Mouse (Mus musculus): ENCODE results near the gene Tshb. TPM values are rescaled to one million over a fixed set of nuclear protein-coding genes. Genes with fewer than 3 reads are reported as not detected.

Gene Tshb
- polyA plus RNA-seq, 1 experiment from 2014 or later = 0.58 TPM

DNA sequence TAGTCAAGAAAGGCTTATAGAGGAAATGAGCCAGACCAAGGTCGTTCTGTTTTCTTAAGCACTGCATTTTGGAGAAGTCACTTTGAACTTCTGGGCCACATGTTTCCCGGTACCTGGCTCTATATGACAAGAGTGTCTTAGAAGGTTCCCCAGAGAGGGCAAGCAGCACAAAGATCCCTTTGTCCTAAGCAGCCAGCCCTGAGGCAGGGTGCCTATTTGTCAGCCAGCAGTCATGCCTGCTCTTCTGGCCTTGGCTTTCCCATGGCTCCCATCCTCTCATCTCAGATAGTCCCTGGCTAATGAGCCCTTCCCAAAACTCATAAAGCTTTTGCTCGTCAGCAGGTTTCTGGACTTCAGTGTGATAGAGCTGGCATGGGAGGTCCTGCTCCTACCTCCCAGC is 22.3 kb downstream of the Tshb start:
- no peaks in the 10 kb centered on the region for H3K9me3 ChIP-seq (ENCODE audit: low read depth, low read length)
- no peak overlapping the region for H3K4me2 ChIP-seq
- no peak overlapping the region for H3K27ac ChIP-seq (ENCODE audit: low read depth)
- DNase-seq = no peak
- WGBS = 60% methylated on average over 3 of the region's 3 CpGs
- 0 out of 2 replicates have a peak, but pooled peaks cover 9% of the 10 kb centered on the region for H3K36me3 ChIP-seq (ENCODE audit: insufficient read depth)
- no peaks in the 10 kb centered on the region for H3K27me3 ChIP-seq (ENCODE audit: insufficient read depth, low read length)
- no peak for TF ChIP-seq CTCF (IDR thresholded peaks at IDR 0.05; ENCODE audit: low read depth)
- no peak overlapping the region for H3K4me3 ChIP-seq (ENCODE audit: low read depth, low read length)
- no peak for ATAC-seq (ENCODE audit: insufficient read depth)
- no peak overlapping the region for H3K9ac ChIP-seq
- H3K4me1 ChIP-seq (ENCODE audit: insufficient read depth) = no peaks in the 10 kb centered on the region

DNA sequence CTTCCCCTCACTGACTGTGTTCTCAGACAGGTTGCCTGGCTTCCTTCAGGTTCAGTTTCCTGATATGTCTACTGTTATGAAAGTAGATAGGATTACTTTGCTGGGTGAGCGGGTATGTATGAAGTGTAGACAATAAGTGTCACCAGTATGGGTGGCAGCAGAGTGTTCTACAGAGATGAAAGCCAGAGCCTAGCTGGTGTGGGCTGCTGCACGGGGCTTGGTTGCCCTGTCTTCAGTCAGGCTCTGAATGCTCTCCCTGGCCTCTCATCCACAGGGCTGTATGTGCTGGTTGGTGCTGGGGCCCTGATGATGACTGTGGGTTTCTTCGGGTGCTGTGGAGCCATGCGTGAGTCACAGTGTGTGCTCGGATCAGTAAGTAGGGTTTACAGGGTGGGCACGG is 25.5 kb downstream of the Tshb start:
- Histone ChIP-seq H3K36me3 (ENCODE audit: insufficient read depth) (0 out of 2 replicates have a peak, but pooled peaks cover 9% of the 10 kb centered on the region), H3K27ac (ENCODE audit: low read depth) (no peak overlapping the region), H3K4me1 (ENCODE audit: insufficient read depth) (no peaks in the 10 kb centered on the region), H3K4me2 (no peak overlapping the region), H3K4me3 (ENCODE audit: low read depth, low read length) (no peak overlapping the region), H3K9ac (no peak overlapping the region), H3K27me3 (ENCODE audit: insufficient read depth, low read length) (no peaks in the 10 kb centered on the region), H3K9me3 (ENCODE audit: low read depth, low read length) (no peaks in the 10 kb centered on the region)
- TF ChIP-seq CTCF (IDR thresholded peaks at IDR 0.05; ENCODE audit: low read depth) = no peak
- 80% methylated on average over 6 of the region's 6 CpGs for WGBS
- ATAC-seq (ENCODE audit: insufficient read depth) = no peak
- DNase-seq = no peak

DNA sequence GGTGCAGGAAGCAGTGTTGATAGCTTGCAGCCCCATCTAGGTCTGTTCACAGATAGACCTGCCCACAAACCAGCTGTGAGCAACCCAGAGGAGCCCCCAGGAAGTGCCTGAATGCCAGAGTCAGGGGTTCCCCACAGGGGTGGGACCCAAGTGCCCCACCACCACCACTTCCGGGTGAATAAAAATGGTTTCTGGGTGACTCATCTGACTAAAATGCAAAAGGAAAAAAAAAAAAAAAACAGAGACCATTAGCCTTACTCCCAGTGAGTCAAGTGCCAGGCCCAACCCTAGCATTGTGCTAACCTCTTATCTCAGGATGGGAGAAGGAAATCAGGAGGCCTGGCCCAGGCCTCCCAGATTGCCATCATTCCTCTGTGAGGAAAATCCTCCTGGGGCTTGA is 26.7 kb downstream of the Tshb start:
- Histone ChIP-seq H3K27ac (ENCODE audit: low read depth) (0 out of 2 replicates have a peak overlapping the region, but pooled peaks have one; percentile 27), H3K4me2 (no peak overlapping the region), H3K36me3 (ENCODE audit: insufficient read depth) (0 out of 2 replicates have a peak, but pooled peaks cover 4% of the 10 kb centered on the region), H3K4me3 (ENCODE audit: low read depth, low read length) (no peak overlapping the region), H3K9ac (no peak overlapping the region), H3K4me1 (ENCODE audit: insufficient read depth) (no peaks in the 10 kb centered on the region), H3K9me3 (ENCODE audit: low read depth, low read length) (no peaks in the 10 kb centered on the region), H3K27me3 (ENCODE audit: insufficient read depth, low read length) (no peaks in the 10 kb centered on the region)
- TF ChIP-seq CTCF (IDR thresholded peaks at IDR 0.05; ENCODE audit: low read depth) = no peak
- DNase-seq (no peak), ATAC-seq (ENCODE audit: insufficient read depth) (no peak)
- WGBS = 30% methylated on average over 1 of the region's 1 CpGs

DNA sequence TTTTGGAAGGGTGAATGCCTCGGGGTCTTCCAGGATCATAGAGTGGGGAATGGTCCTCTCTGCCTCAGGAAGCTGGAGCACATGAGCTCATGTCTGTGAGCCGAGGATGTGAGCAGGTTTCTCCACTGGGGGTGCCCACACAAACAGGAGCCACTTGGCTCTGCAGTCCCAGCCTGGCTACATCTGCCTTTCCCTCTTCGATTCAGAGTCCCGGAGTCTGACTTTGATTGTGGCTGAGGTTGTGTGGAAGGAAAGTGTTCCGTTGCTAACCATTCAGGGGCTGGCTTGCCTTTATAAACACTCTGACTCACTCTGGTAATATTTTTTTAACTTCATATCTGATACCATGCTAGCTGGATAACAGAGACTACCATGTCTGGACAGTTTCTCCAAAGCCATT is 30.1 kb downstream of the Tshb start:
- TF ChIP-seq CTCF (IDR thresholded peaks at IDR 0.05; ENCODE audit: low read depth) = no peak
- Histone ChIP-seq H3K27ac (ENCODE audit: low read depth) (no peak overlapping the region), H3K4me2 (no peak overlapping the region), H3K9me3 (ENCODE audit: low read depth, low read length) (no peaks in the 10 kb centered on the region), H3K4me3 (ENCODE audit: low read depth, low read length) (no peak overlapping the region), H3K36me3 (ENCODE audit: insufficient read depth) (no peaks in the 10 kb centered on the region), H3K27me3 (ENCODE audit: insufficient read depth, low read length) (no peaks in the 10 kb centered on the region), H3K9ac (no peak overlapping the region), H3K4me1 (ENCODE audit: insufficient read depth) (no peaks in the 10 kb centered on the region)
- WGBS = 68% methylated on average over 5 of the region's 5 CpGs
- ATAC-seq (ENCODE audit: insufficient read depth) = no peak
- no peak for DNase-seq

DNA sequence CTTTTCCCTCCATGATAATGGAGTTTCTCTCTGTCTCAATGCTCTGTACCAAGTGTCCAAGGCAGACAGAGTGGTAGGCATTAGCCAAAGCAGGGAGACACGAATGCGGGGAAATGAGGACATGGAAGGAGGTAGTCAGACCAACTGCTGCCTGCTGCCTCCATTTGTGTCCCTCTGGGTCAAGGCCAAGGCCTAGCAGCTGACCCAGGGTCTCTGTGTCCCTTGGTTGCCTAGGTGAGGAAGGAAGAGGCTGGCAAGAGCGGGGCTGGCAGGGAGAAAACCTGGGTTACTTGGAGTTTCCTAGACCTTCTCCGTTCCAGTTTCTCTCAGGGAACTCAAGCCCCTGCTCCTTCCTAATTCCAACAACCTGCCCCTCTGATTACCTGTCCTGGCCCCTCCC is 30.5 kb downstream of the Tshb start:
- Histone ChIP-seq H3K27ac (ENCODE audit: low read depth) (no peak overlapping the region), H3K9me3 (ENCODE audit: low read depth, low read length) (no peaks in the 10 kb centered on the region), H3K36me3 (ENCODE audit: insufficient read depth) (no peaks in the 10 kb centered on the region), H3K4me1 (ENCODE audit: insufficient read depth) (no peaks in the 10 kb centered on the region), H3K27me3 (ENCODE audit: insufficient read depth, low read length) (no peaks in the 10 kb centered on the region), H3K4me2 (no peak overlapping the region), H3K4me3 (ENCODE audit: low read depth, low read length) (no peak overlapping the region), H3K9ac (no peak overlapping the region)
- WGBS = 97% methylated on average over 4 of the region's 4 CpGs
- DNase-seq = no peak
- TF ChIP-seq CTCF (IDR thresholded peaks at IDR 0.05; ENCODE audit: low read depth) = no peak
- no peak for ATAC-seq (ENCODE audit: insufficient read depth)

DNA sequence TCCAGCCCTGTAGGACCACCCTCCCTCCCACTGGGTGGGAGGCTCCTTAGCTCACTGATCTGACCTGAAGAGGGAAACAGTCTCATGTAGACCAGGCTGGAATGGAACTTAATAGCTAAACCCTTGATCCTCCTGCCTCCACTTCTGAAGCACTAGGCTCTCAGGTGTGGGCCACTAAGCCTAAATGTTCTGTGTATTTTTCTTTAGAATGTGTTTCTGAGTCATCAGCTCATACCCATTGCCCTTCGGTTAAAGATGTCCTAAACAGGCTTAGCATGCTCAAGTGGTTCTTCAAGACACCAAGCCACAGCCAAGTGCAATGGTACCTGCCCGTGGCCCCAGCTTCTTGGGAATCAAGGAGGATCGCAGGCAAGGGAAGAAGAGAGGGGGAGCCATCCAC is 31.0 kb downstream of the Tshb start:
- 75% methylated on average over 3 of the region's 3 CpGs for WGBS
- ATAC-seq (ENCODE audit: insufficient read depth) (no peak), DNase-seq (no peak)
- H3K9ac ChIP-seq = no peak overlapping the region
- no peak overlapping the region for H3K27ac ChIP-seq (ENCODE audit: low read depth)
- no peaks in the 10 kb centered on the region for H3K4me1 ChIP-seq (ENCODE audit: insufficient read depth)
- H3K4me2 ChIP-seq = no peak overlapping the region
- H3K9me3 ChIP-seq (ENCODE audit: low read depth, low read length) = no peaks in the 10 kb centered on the region
- TF ChIP-seq CTCF (IDR thresholded peaks at IDR 0.05; ENCODE audit: low read depth) = no peak
- no peaks in the 10 kb centered on the region for H3K27me3 ChIP-seq (ENCODE audit: insufficient read depth, low read length)
- no peaks in the 10 kb centered on the region for H3K36me3 ChIP-seq (ENCODE audit: insufficient read depth)
- H3K4me3 ChIP-seq (ENCODE audit: low read depth, low read length) = no peak overlapping the region

DNA sequence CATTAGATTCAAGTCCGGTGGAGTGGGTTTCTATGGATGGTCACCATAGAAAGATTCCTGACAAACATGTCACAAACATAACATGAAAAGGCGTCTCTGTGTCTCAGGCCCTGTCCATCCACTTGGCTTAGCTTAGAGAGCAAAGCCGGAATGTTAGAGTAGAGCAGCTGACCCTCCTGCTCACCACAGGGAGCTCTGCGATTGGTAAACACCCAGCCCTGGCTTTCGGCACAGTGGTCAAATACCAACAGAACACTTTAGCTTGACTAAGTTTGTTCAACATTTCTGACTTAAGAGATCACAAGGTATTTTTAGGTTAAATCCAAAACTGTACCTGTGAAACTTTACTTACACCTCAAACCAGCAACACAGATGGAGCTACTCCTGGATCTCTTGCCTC is 31.4 kb downstream of the Tshb start:
- no peak overlapping the region for H3K4me2 ChIP-seq
- no peak overlapping the region for H3K9ac ChIP-seq
- no peak for DNase-seq
- WGBS = 65% methylated on average over 5 of the region's 5 CpGs
- no peaks in the 10 kb centered on the region for H3K4me1 ChIP-seq (ENCODE audit: insufficient read depth)
- no peaks in the 10 kb centered on the region for H3K36me3 ChIP-seq (ENCODE audit: insufficient read depth)
- ATAC-seq (ENCODE audit: insufficient read depth) = no peak
- no peak for TF ChIP-seq CTCF (IDR thresholded peaks at IDR 0.05; ENCODE audit: low read depth)
- no peaks in the 10 kb centered on the region for H3K9me3 ChIP-seq (ENCODE audit: low read depth, low read length)
- no peaks in the 10 kb centered on the region for H3K27me3 ChIP-seq (ENCODE audit: insufficient read depth, low read length)
- no peak overlapping the region for H3K27ac ChIP-seq (ENCODE audit: low read depth)
- H3K4me3 ChIP-seq (ENCODE audit: low read depth, low read length) = no peak overlapping the region

DNA sequence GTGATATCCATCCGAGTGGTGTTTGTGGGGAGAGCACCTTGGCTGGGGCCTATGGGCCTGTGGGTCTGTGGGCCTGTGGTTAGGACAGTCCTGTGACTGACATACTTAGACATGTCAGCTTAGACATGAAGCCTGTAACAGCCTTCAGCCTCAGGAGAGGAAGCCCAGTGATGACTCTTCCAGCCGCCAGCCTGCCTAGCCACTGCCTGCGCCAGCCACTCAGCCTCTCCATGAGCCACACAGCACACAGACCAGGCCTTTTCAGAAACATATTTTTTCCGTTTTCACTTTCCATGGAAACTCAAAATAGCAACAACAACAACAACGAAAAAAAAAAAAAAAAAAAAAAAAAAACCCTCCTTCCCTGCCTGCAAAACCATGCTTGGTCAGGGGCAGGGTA is 33.8 kb downstream of the Tshb start:
- Histone ChIP-seq H3K27ac (ENCODE audit: low read depth) (no peak overlapping the region), H3K4me1 (ENCODE audit: insufficient read depth) (peaks cover 4% of the 10 kb centered on the region; the same call in 1 of the 2 replicates), H3K36me3 (ENCODE audit: insufficient read depth) (no peaks in the 10 kb centered on the region), H3K9me3 (ENCODE audit: low read depth, low read length) (no peaks in the 10 kb centered on the region), H3K4me2 (no peak overlapping the region), H3K27me3 (ENCODE audit: insufficient read depth, low read length) (no peaks in the 10 kb centered on the region), H3K4me3 (ENCODE audit: low read depth, low read length) (no peak overlapping the region), H3K9ac (no peak overlapping the region)
- TF ChIP-seq CTCF (IDR thresholded peaks at IDR 0.05; ENCODE audit: low read depth) = no peak
- WGBS = 81% methylated on average over 5 of the region's 5 CpGs
- ATAC-seq (ENCODE audit: insufficient read depth) (no peak), DNase-seq (no peak)
